Mouse (Mus musculus) cortical plate, adult 2 months (tissue): ENCODE results near the gene Als2cl. TPM values are rescaled to one million over a fixed set of nuclear protein-coding genes. Genes with fewer than 3 reads are reported as not detected.
A peak's percentile ranks its signal among the peaks of the same experiment; 100 is the strongest.

Source experiments
- H3K27ac ChIP-seq: fragments of 200-500 bp; 2 replicates; pipeline ENCODE4 v1.5.1; 2012; ENCODE audit warnings: low read length, control low read depth, inconsistent platforms; ENCODE audit not compliant: insufficient read depth
- H3K4me1 ChIP-seq: fragments of 200-500 bp; 2 replicates; pipeline ENCODE4 v1.6.1; 2011; ENCODE audit warnings: low read length; ENCODE audit not compliant: control insufficient read depth, insufficient read depth
- H3K4me3 ChIP-seq: fragments of 200-500 bp; 2 replicates; pipeline ENCODE4 v1.5.1; 2011; ENCODE audit warnings: mild to moderate bottlenecking, low read length, control low read depth; ENCODE audit not compliant: insufficient read depth
- CTCF ChIP-seq: fragments of 200-500 bp; IDR thresholded peaks from 2 replicates; pipeline ENCODE4 v1.5.1; 2011; ENCODE audit warnings: mild to moderate bottlenecking, control low read depth, low read length; ENCODE audit not compliant: insufficient read depth; ENCODE audit errors: extremely low read depth
- POLR2A ChIP-seq: fragments of 200-500 bp; IDR thresholded peaks from 2 replicates; pipeline ENCODE4 v1.6.1; 2011; ENCODE audit warnings: mild to moderate bottlenecking, low read length, control low read depth; ENCODE audit not compliant: insufficient read depth; ENCODE audit errors: extremely low read depth
- polyA plus RNA-seq: library from polyadenylated mRNA; depleted of rRNA; stranded (reverse); fragments of >200 nt; gene quantifications from 2 replicates; pipeline ENCODE4 v1.2.3, GENCODE M21; 2012; rRNA removed

Als2cl gene
- polyA plus RNA-seq, 1 experiment = 8.4 TPM

DNA sequence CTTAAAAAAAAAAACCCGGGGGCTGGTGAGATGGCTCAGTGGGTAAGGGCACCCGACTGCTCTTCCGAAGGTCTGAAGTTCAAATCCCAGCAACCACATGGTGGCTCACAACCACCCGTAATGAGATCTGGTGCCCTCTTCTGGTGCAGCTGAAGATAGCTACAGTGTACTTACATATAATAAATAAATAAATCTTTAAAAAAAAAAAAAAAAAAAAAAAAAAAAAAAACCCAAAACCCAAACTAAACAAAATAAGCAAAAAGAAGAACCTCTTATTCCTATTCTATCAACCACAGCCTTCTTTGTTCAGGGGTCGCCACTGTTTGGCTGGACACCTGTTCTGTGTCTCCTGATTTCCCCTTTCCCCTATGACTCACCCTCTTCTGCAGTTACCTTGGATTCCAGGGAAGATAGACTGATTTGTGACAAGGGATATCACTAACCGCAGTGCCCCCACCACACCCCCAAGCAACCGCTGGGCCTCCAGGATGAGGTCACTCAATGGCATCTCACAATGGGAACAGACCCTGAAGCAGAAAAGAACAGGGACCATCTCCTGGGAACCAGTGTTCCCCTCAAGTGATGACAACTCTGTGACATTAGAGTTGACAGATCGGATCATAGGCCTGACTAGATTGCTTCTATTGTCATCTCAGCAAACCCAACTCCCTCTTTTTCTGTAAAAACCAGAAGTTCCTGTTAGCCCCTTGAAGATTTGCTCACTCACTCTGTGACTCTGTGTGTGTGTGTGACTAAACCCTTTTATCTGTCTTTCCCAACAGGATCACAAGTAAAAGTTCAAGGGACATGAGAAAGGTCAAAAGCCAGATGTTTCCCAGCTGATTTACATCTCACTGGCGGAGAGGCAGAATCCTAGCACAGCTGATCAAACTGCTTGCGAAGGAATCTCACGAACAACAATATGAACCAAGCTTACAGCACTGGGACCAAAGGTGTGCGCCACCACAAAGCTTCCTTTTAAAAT, 58.1 kb downstream of the Als2cl start:
- no peak overlapping the region for H3K27ac ChIP-seq
- H3K4me1 ChIP-seq = no peaks in the 10 kb centered on the region; the same call in 1 of the 2 replicates
- H3K4me3 ChIP-seq = no peak overlapping the region
- TF ChIP-seq CTCF = no peak
- no peak for TF ChIP-seq POLR2A

DNA sequence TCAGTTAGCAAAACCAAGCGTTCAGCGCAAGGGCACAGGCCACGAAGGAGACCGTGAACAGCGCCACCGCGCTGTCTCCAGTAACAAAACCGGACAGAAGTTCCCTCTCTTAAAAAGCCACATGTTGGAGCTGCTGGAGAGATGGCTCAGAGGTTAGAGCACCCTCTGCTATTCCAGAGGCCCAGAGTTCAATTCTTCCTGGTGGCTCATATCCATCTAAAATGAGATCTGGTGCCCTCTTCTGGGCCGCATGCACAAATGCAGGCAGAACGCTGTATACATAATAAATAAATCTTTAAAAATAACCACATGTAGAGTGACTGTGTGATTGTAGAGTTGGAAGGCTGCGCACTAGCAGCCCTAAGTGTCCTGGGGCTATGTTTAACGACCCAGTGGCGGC, 64.6 kb downstream of the Als2cl start:
- no peak for TF ChIP-seq POLR2A
- peak; percentile 42 for TF ChIP-seq CTCF
- Histone ChIP-seq H3K27ac (no peak overlapping the region), H3K4me3 (no peak overlapping the region), H3K4me1 (no peaks in the 10 kb centered on the region)

DNA sequence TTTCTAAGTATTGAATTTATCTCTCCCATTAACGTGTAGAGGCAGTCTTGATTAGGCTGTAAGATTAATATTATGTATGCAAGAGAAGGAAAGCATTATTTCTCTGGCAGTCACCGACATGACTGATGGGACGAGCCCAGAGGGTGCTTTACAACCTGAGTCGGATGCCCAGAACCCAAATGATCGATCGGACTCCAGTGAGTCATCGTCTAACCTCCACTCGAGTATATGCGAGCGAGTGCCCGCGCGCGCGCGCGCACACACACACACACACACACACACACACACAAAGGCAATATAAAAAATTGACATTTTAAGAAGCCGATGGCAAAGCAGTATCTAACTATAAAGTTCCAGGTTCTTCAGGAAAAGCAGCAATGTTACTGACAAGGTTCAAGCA, 65.7 kb downstream of the Als2cl start:
- Histone ChIP-seq H3K4me1 (no peaks in the 10 kb centered on the region), H3K27ac (no peak overlapping the region), H3K4me3 (no peak overlapping the region)
- TF ChIP-seq POLR2A (no peak), CTCF (no peak)

DNA sequence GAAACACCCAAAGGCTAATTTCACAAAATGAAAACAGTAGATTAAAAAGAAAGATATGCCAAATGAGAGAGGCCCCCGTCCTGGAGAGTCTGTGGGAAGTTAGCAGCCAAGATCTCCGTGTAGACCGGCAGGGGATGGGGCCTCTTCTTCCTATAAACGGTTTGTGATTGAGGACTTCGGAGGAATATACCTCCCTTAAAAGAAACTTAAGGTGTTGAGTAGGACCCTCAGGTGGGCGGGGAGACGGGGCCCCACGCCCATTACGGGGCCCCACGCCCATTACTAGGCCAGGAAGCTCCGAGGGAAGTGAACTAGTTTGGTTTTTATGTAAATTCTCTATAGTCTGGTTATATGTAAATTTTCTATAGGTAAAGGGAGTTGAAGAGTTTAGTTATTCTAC, 66.3 kb downstream of the Als2cl start, which contains the start of gene Tdgf1:
Tdgf1 (minus strand) TSS at position 233 of the 400 bp plus-strand sequence.
- no peak within 1 kb of the TSS for H3K27ac ChIP-seq
- H3K4me3 ChIP-seq = no peak within 1 kb of the TSS
- no peaks in the 10 kb centered on the region for H3K4me1 ChIP-seq
- TF ChIP-seq POLR2A = no peak
- no peak for TF ChIP-seq CTCF

DNA sequence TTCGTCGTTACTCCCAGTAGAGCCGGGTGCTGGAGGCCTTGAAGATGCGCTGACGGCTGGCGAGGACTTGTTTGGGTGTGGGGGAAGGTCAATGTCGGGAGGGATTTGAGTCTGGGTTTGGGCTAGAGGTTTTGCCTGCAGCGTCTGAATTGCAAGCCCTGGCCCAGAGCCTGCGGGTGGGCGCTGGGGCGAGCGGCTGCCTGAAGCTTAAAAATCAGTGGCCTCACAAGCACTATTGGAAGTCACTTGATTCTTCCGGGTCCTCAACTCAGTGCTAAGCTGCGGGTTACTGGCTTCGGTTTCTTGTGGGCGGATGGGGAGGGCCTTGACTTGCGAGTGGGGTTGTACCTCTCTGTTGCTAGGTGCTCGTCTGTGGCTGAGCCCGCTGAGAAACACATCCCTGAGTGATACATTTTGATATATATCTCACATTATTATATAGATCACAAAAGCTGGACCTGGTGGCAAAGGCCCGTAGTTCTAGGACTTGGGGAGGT, 66.9 kb downstream of the Als2cl start:
- H3K4me3 ChIP-seq = no peak overlapping the region
- H3K4me1 ChIP-seq = no peaks in the 10 kb centered on the region
- H3K27ac ChIP-seq = no peak overlapping the region
- no peak for TF ChIP-seq POLR2A
- TF ChIP-seq CTCF = no peak

DNA sequence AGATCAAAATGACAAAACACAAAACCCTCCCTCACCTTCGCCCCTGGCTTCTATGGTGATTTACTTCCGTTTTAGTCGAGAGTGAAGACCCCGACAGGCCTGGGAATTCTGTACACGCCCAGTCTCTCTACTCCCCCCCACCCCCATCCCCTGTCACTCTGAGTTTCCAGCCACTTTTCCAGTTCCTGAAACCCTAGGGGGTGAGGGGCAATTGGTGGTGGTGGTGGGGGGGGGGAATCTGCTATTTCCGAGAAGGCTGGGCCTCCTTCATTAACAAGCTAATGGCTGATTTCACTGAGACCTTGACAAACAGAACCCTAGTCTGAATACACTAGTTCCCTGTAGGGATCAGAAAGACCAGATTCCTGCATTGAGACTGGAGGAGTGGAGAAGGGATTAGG, 67.6 kb downstream of the Als2cl start:
- no peak for TF ChIP-seq CTCF
- H3K27ac ChIP-seq = no peak overlapping the region

DNA sequence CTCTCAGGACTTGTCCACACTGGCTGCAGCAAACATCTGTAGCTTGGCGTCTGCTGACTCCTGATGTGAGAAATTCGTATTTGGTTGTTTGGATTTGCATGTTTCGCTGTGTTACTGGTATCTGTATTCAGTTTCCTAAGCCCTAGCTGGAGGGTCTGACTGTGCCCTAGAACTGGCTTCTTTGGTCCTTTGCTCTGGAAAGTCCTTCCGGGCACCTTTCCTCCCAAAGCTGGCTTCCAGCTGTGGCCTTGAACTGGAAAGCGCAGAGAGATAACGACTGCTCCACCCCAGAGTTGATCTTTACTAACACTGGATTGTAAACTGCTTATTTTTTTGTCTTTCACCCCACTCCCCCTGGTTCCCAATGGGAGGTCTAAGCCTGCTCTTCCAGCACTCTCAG, 68.2 kb downstream of the Als2cl start:
- H3K4me3 ChIP-seq = no peak overlapping the region
- no peak for TF ChIP-seq CTCF
- no peak for TF ChIP-seq POLR2A
- no peak overlapping the region for H3K27ac ChIP-seq
- H3K4me1 ChIP-seq = no peaks in the 10 kb centered on the region

More for the DNA sequence above, 67.6 kb downstream of the Als2cl start:
- Histone ChIP-seq H3K4me1 (no peaks in the 10 kb centered on the region), H3K4me3 (no peak overlapping the region)

DNA sequence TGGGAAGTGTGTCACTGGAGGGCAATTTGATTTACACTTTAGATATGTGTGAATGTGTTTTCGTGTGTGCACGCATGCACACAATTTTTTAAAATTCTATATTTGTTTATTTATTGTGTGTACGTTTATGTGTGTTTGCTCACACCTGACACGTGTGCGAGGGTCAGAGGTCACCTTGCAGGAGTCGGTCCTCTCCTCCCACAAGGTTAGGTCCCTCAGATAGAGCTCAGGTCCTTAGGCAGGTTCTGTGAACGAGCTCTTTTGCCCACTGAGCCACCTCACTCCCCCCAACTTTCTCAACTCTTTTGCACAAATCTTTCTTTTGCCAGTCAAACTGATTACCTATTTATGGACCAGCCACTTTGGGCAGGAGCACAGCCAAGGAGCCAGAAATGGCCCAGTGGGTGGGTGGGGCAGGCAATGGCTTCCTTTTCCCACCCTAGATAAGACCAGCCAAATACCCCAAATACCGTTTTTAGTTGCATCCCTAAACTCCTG, 69.2 kb downstream of the Als2cl start:
- Histone ChIP-seq H3K4me3 (no peak overlapping the region), H3K4me1 (no peaks in the 10 kb centered on the region), H3K27ac (no peak overlapping the region)
- no peak for TF ChIP-seq CTCF
- no peak for TF ChIP-seq POLR2A

DNA sequence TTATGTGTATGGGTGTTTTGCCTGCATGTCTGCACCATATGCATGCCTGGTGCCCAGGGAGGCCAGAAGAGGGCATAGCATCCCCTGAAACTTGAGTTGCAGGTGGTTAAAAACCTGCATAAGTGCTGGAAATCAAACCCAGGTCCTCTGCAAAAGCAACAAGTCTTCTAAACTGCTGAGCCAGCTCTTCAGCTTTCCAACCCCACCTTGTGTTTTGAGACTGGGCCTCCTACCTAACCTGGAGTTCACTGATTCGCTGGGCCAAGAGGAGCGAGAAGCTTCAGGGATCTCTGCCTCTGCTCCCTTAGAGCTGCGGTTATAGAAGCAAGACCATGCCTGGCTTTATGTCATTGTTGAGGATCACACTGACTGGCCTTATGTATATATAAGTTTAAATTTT, 70.4 kb downstream of the Als2cl start:
- Histone ChIP-seq H3K4me3 (no peak overlapping the region), H3K27ac (no peak overlapping the region), H3K4me1 (no peaks in the 10 kb centered on the region)
- no peak for TF ChIP-seq POLR2A
- no peak for TF ChIP-seq CTCF

Other genes starting within 250 kb of the Als2cl start
- gene Nbeal2, start 225.7 kb upstream of the Als2cl start, polyA plus RNA-seq = 10.0 and 10.7 TPM in 2 replicates
- 100 and 103 TPM in 2 replicates for gene Ccdc12, start 223.4 kb upstream of the Als2cl start, polyA plus RNA-seq
- gene Myl3, start 138.0 kb upstream of the Als2cl start, polyA plus RNA-seq = 0.13 and 0.30 TPM in 2 replicates
- gene Pth1r, start 132.7 kb upstream of the Als2cl start, polyA plus RNA-seq = 8.2 and 9.0 TPM in 2 replicates
- not detected in 2 replicates for gene Prss42, start 81.7 kb upstream of the Als2cl start, polyA plus RNA-seq
- gene Prss44, start 65.9 kb upstream of the Als2cl start, polyA plus RNA-seq = not detected in 2 replicates
- gene Prss43, start 53.2 kb upstream of the Als2cl start, polyA plus RNA-seq = 0.08 and 0.21 TPM in 2 replicates
- 0.44 and 0.50 TPM in 2 replicates for gene Prss45, start 45.3 kb upstream of the Als2cl start, polyA plus RNA-seq
- gene Prss46, start 35.4 kb upstream of the Als2cl start, polyA plus RNA-seq = not detected in 2 replicates
- gene Prss50, start 21.9 kb upstream of the Als2cl start, polyA plus RNA-seq = 0.95 and 1.1 TPM in 2 replicates
- gene Tmie, start 243 bp downstream of the Als2cl start, polyA plus RNA-seq = 1.6 and 2.7 TPM in 2 replicates
- not detected in 2 replicates for gene Fam240a, start 37.0 kb downstream of the Als2cl start, polyA plus RNA-seq
- 1.1 and 1.3 TPM in 2 replicates for gene Tdgf1, start 66.3 kb downstream of the Als2cl start, polyA plus RNA-seq
- gene Lrrc2, start 71.7 kb downstream of the Als2cl start, polyA plus RNA-seq = 0.83 and 1.3 TPM in 2 replicates
- gene Rtp3, start 110.7 kb downstream of the Als2cl start, polyA plus RNA-seq = 0.45 and 0.69 TPM in 2 replicates
- 0.40 TPM in 1 of 2 replicates, not detected in the other for gene Ltf, start 139.4 kb downstream of the Als2cl start, polyA plus RNA-seq
- 1.9 and 2.1 TPM in 2 replicates for gene Ccrl2, start 177.6 kb downstream of the Als2cl start, polyA plus RNA-seq
- 55.5 and 59.5 TPM in 2 replicates for gene Lrrfip2, start 237.7 kb downstream of the Als2cl start, polyA plus RNA-seq